ENCODE assay signal across 9 mouse cellular contexts in the genomic region with DNA sequence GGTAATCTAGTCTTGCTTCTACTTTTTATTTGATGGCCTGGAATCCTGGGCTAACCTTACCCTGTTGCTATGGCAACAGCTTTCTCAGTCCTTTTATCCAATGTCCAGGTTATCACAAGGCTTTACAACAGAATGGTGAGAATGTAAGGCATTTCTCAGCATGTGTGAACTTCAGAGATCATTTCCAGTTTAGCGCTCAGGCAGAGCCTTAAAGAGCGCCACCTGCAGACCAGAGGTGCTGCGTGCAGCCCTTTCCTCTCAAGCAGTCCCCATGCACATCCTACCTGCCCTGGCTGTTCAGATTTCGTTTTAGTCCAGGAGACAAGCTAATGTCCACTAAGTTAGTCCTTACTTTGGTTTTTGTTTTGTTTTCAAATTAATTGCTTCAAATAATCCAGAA. TPM values are rescaled to one million over a fixed set of nuclear protein-coding genes. Genes with fewer than 3 reads are reported as not detected.
A peak's percentile ranks its signal among the peaks of the same experiment; 100 is the strongest.
DNase-seq lines count a peak whose midpoint lies in the region; ATAC-seq and TF ChIP-seq lines count a peak whose summit lies in the region.
"Had no signal": no experiment of that assay in that cellular context is flagged by ENCODE, and none has a peak within 500 bp of the region (broad histone marks: within the 10 kb centered on the region; RNA-seq: fewer than 3 reads in every experiment).

No protein-coding gene starts in this region.

- H3K4me3 ChIP-seq in midbrain, embryonic 10.5 days, result no peak overlapping the region
- H3K4me3 ChIP-seq in midbrain, embryonic 16.5 days (ENCODE audit: low read depth, low read length), result no peak overlapping the region
- no peak overlapping the region for H3K4me3 ChIP-seq in lung, embryonic 14.5 days (ENCODE audit: low read depth, low read length)

- no peaks in the 10 kb centered on the region for H3K36me3 ChIP-seq in midbrain, embryonic 10.5 days
- no peaks in the 10 kb centered on the region for H3K36me3 ChIP-seq in midbrain, embryonic 16.5 days (ENCODE audit: control insufficient read depth, insufficient read depth, low read length)
- H3K36me3 ChIP-seq in lung, embryonic 14.5 days (ENCODE audit: insufficient read depth), result no peaks in the 10 kb centered on the region

- H3K27ac ChIP-seq in midbrain, embryonic 10.5 days (replicated peaks), result no peak overlapping the region
- H3K27ac ChIP-seq in midbrain, embryonic 16.5 days (ENCODE audit: low read length), result no peak overlapping the region
- no peak overlapping the region for H3K27ac ChIP-seq in lung, embryonic 14.5 days (ENCODE audit: low read depth)

- WGBS in midbrain, embryonic 10.5 days, result 21% methylated on average over 4 of the region's 4 CpGs
- 20% methylated on average over 4 of the region's 4 CpGs for WGBS in midbrain, embryonic 16.5 days
- WGBS in lung, embryonic 14.5 days, result 24% methylated on average over 4 of the region's 4 CpGs

- no peaks in the 10 kb centered on the region for H3K27me3 ChIP-seq in midbrain, embryonic 10.5 days (ENCODE audit: low read depth, poor library complexity, severe bottlenecking)
- H3K27me3 ChIP-seq in midbrain, embryonic 16.5 days (ENCODE audit: control insufficient read depth, insufficient read depth, low read depth, low read length), result no peaks in the 10 kb centered on the region
- no peaks in the 10 kb centered on the region for H3K27me3 ChIP-seq in lung, embryonic 14.5 days (ENCODE audit: insufficient read depth, low read length)

- H3K9ac ChIP-seq in midbrain, embryonic 16.5 days (ENCODE audit: low read depth, low read length), result no peak overlapping the region
- no peak overlapping the region for H3K9ac ChIP-seq in lung, embryonic 14.5 days

- no peak for ATAC-seq in midbrain, embryonic 16.5 days
- ATAC-seq in lung, embryonic 14.5 days (ENCODE audit: insufficient read depth), result no peak
- no peak for ATAC-seq in megakaryocyte, adult 5-6 weeks (ENCODE audit: poor library complexity, severe bottlenecking)

- H3K4me1 ChIP-seq in midbrain, embryonic 10.5 days, result peaks cover 4% of the 10 kb centered on the region; the same call in 1 of the 2 replicates
- 0 out of 2 replicates have a peak, but pooled peaks cover 2% of the 10 kb centered on the region for H3K4me1 ChIP-seq in midbrain, embryonic 16.5 days (ENCODE audit: control insufficient read depth, insufficient read depth, low read length)
- H3K4me1 ChIP-seq in lung, embryonic 14.5 days (ENCODE audit: insufficient read depth), result no peaks in the 10 kb centered on the region

- no peaks in the 10 kb centered on the region for H3K9me3 ChIP-seq in midbrain, embryonic 10.5 days (replicated peaks)
- no peaks in the 10 kb centered on the region for H3K9me3 ChIP-seq in midbrain, embryonic 16.5 days (replicated peaks; ENCODE audit: control insufficient read depth, low read length, poor library complexity, severe bottlenecking)
- no peaks in the 10 kb centered on the region for H3K9me3 ChIP-seq in lung, embryonic 14.5 days (ENCODE audit: low read depth, low read length)

- peak; percentile 24 to 39 for DNase-seq in adrenal gland, postnatal 36 days
- DNase-seq in adrenal gland, postnatal 4 days (ENCODE audit: low spot score in 2 of 2), result no peak
- peak; percentile 46 for DNase-seq in midbrain, embryonic 10.5 days (ENCODE audit: low spot score)
- DNase-seq in cerebellum, adult 9-10 months, result peak; percentile 85
- peak; percentile 58 for DNase-seq in lung, embryonic 14.5 days
- DNase-seq in layer of hippocampus, adult 9-11 months, result no peak

- peak; percentile 61 for TF ChIP-seq CTCF in lung, embryonic 14.5 days (IDR thresholded peaks at IDR 0.05; ENCODE audit: low read depth)

- no peak overlapping the region for H3K4me2 ChIP-seq in midbrain, embryonic 16.5 days (ENCODE audit: low read length)
- H3K4me2 ChIP-seq in lung, embryonic 14.5 days, result no peak overlapping the region

RNA-seq across cellular contexts. Expression of a gene that starts 46.8 kb away (rescaled TPM):
- not detected for total RNA-seq in adrenal gland, postnatal 36 days (2021)
- total RNA-seq in adrenal gland, postnatal 4 days (2021), result under 1 TPM in 1 of 2 experiments, not detected in 1; 0.20 TPM
- 0.06 and 0.07 TPM in 2 replicates for polyA plus RNA-seq in midbrain, embryonic 10.5 days (2016; fragmentation: Nextera tagmentation; extraction: Ambion mirVana)
- polyA plus RNA-seq in midbrain, embryonic 16.5 days (2015; fragmentation: Nextera tagmentation; extraction: Ambion mirVana), result 0.26 and 0.44 TPM in 2 replicates
- polyA plus RNA-seq in lung, embryonic 14.5 days (2014; fragmentation: Nextera tagmentation; extraction: Ambion mirVana), result 0.26 and 0.46 TPM in 2 replicates
- not detected in 2 replicates for total RNA-seq in megakaryocyte, adult 5-6 weeks (2015)
- not detected in 2 replicates for total RNA-seq in megakaryocyte, adult 5-6 weeks (2017)
- total RNA-seq: neutrophil, adult 5-6 weeks had no signal

Comparison
In these comparisons a context has a peak if more than half of its experiments do, and no peak if none do; other contexts are left out.
1. DNase-seq: peak in adrenal gland, postnatal 36 days (2 of 2), midbrain, embryonic 10.5 days (single experiment), cerebellum, adult 9-10 months (single experiment) and lung, embryonic 14.5 days (single experiment); none in adrenal gland, postnatal 4 days (0 of 2) and layer of hippocampus, adult 9-11 months (single experiment).